Mouse (Mus musculus): ENCODE results near the gene Piezo1. TPM values are rescaled to one million over a fixed set of nuclear protein-coding genes. Genes with fewer than 3 reads are reported as not detected.
A peak's percentile ranks its signal among the peaks of the same experiment; 100 is the strongest.

The Piezo1 gene
- polyA plus RNA-seq, 1 experiment: 6.8 TPM

GRCm38 (mm10) chr8:122569996-122570395 is 18.9 kb upstream of the Piezo1 start:
- Histone ChIP-seq H3K27me3 (ENCODE audit: control insufficient read depth, insufficient read depth, low read length) (no peaks in the 10 kb centered on the region), H3K4me3 (ENCODE audit: control insufficient read depth, low read depth, low read length) (no peak overlapping the region), H3K4me1 (ENCODE audit: control insufficient read depth, insufficient read depth, low read length) (peaks cover 23% of the 10 kb centered on the region), H3K27ac (ENCODE audit: control insufficient read depth, insufficient read depth, low read depth, low read length) (no peak overlapping the region), H3K36me3 (ENCODE audit: control insufficient read depth, insufficient read depth, low read length) (no peaks in the 10 kb centered on the region)
- TF ChIP-seq POLR2A (IDR thresholded peaks at IDR 0.05; ENCODE audit: control insufficient read depth, low read depth, low read length): no peak
- no peak for TF ChIP-seq CTCF (IDR thresholded peaks at IDR 0.05; ENCODE audit: control insufficient read depth, insufficient read depth, insufficient replicate concordance, low read depth, low read length)

GRCm38 (mm10) chr8:122569329-122569728 is 18.2 kb upstream of the Piezo1 start:
- H3K4me3 ChIP-seq (ENCODE audit: control insufficient read depth, low read depth, low read length): no peak overlapping the region
- H3K27me3 ChIP-seq (ENCODE audit: control insufficient read depth, insufficient read depth, low read length): no peaks in the 10 kb centered on the region
- no peak overlapping the region for H3K27ac ChIP-seq (ENCODE audit: control insufficient read depth, insufficient read depth, low read depth, low read length)
- TF ChIP-seq CTCF (IDR thresholded peaks at IDR 0.05; ENCODE audit: control insufficient read depth, insufficient read depth, insufficient replicate concordance, low read depth, low read length) (no peak), POLR2A (IDR thresholded peaks at IDR 0.05; ENCODE audit: control insufficient read depth, low read depth, low read length) (no peak)
- peaks cover 28% of the 10 kb centered on the region for H3K4me1 ChIP-seq (ENCODE audit: control insufficient read depth, insufficient read depth, low read length)
- no peaks in the 10 kb centered on the region for H3K36me3 ChIP-seq (ENCODE audit: control insufficient read depth, insufficient read depth, low read length)

GRCm38 (mm10) chr8:122568881-122569309 is 17.8 kb upstream of the Piezo1 start:
- Histone ChIP-seq H3K4me3 (ENCODE audit: control insufficient read depth, low read depth, low read length) (no peak overlapping the region), H3K27ac (ENCODE audit: control insufficient read depth, insufficient read depth, low read depth, low read length) (no peak overlapping the region), H3K27me3 (ENCODE audit: control insufficient read depth, insufficient read depth, low read length) (no peaks in the 10 kb centered on the region), H3K4me1 (ENCODE audit: control insufficient read depth, insufficient read depth, low read length) (peaks cover 30% of the 10 kb centered on the region), H3K36me3 (ENCODE audit: control insufficient read depth, insufficient read depth, low read length) (no peaks in the 10 kb centered on the region)
- TF ChIP-seq CTCF (IDR thresholded peaks at IDR 0.05; ENCODE audit: control insufficient read depth, insufficient read depth, insufficient replicate concordance, low read depth, low read length): no peak
- TF ChIP-seq POLR2A (IDR thresholded peaks at IDR 0.05; ENCODE audit: control insufficient read depth, low read depth, low read length): no peak

GRCm38 (mm10) chr8:122568109-122568504 is 17.0 kb upstream of the Piezo1 start:
- H3K4me3 ChIP-seq (ENCODE audit: control insufficient read depth, low read depth, low read length): peak overlapping the region; percentile 90
- H3K36me3 ChIP-seq (ENCODE audit: control insufficient read depth, insufficient read depth, low read length): no peaks in the 10 kb centered on the region
- no peak for TF ChIP-seq POLR2A (IDR thresholded peaks at IDR 0.05; ENCODE audit: control insufficient read depth, low read depth, low read length)
- TF ChIP-seq CTCF (IDR thresholded peaks at IDR 0.05; ENCODE audit: control insufficient read depth, insufficient read depth, insufficient replicate concordance, low read depth, low read length): no peak
- peaks cover 30% of the 10 kb centered on the region for H3K4me1 ChIP-seq (ENCODE audit: control insufficient read depth, insufficient read depth, low read length)
- H3K27me3 ChIP-seq (ENCODE audit: control insufficient read depth, insufficient read depth, low read length): no peaks in the 10 kb centered on the region
- peak overlapping the region; percentile 40; the same call in 1 of the 2 replicates for H3K27ac ChIP-seq (ENCODE audit: control insufficient read depth, insufficient read depth, low read depth, low read length)

GRCm38 (mm10) chr8:122567361-122568108 is 16.4 kb upstream of the Piezo1 start, which contains the start of gene Cdt1:
Gene Cdt1 (plus strand): TSS chr8:122568015.
- no peaks in the 10 kb centered on the region for H3K27me3 ChIP-seq (ENCODE audit: control insufficient read depth, insufficient read depth, low read length)
- H3K4me1 ChIP-seq (ENCODE audit: control insufficient read depth, insufficient read depth, low read length): peaks cover 30% of the 10 kb centered on the region
- no peaks in the 10 kb centered on the region for H3K36me3 ChIP-seq (ENCODE audit: control insufficient read depth, insufficient read depth, low read length)
- H3K4me3 ChIP-seq (ENCODE audit: control insufficient read depth, low read depth, low read length): peak within 1 kb of the TSS; percentile 90
- H3K27ac ChIP-seq (ENCODE audit: control insufficient read depth, insufficient read depth, low read depth, low read length): peak within 1 kb of the TSS; percentile 51
- no peak for TF ChIP-seq CTCF (IDR thresholded peaks at IDR 0.05; ENCODE audit: control insufficient read depth, insufficient read depth, insufficient replicate concordance, low read depth, low read length)
- no peak for TF ChIP-seq POLR2A (IDR thresholded peaks at IDR 0.05; ENCODE audit: control insufficient read depth, low read depth, low read length)

GRCm38 (mm10) chr8:122566766-122567165 is 15.6 kb upstream of the Piezo1 start:
- TF ChIP-seq CTCF (IDR thresholded peaks at IDR 0.05; ENCODE audit: control insufficient read depth, insufficient read depth, insufficient replicate concordance, low read depth, low read length): no peak
- TF ChIP-seq POLR2A (IDR thresholded peaks at IDR 0.05; ENCODE audit: control insufficient read depth, low read depth, low read length): no peak
- no peak overlapping the region for H3K4me3 ChIP-seq (ENCODE audit: control insufficient read depth, low read depth, low read length)
- H3K4me1 ChIP-seq (ENCODE audit: control insufficient read depth, insufficient read depth, low read length): peaks cover 30% of the 10 kb centered on the region
- no peaks in the 10 kb centered on the region for H3K36me3 ChIP-seq (ENCODE audit: control insufficient read depth, insufficient read depth, low read length)
- H3K27ac ChIP-seq (ENCODE audit: control insufficient read depth, insufficient read depth, low read depth, low read length): no peak overlapping the region; the same call in 1 of the 2 replicates
- no peaks in the 10 kb centered on the region for H3K27me3 ChIP-seq (ENCODE audit: control insufficient read depth, insufficient read depth, low read length)

GRCm38 (mm10) chr8:122564363-122565352 is 13.5 kb upstream of the Piezo1 start:
- TF ChIP-seq CTCF (IDR thresholded peaks at IDR 0.05; ENCODE audit: control insufficient read depth, insufficient read depth, insufficient replicate concordance, low read depth, low read length) (no peak), POLR2A (IDR thresholded peaks at IDR 0.05; ENCODE audit: control insufficient read depth, low read depth, low read length) (no peak; the same call in 1 of the 2 replicates)

More at GRCm38 (mm10) chr8:122564363-122565352, 13.5 kb upstream of the Piezo1 start:
- Histone ChIP-seq H3K27me3 (ENCODE audit: control insufficient read depth, insufficient read depth, low read length) (no peaks in the 10 kb centered on the region), H3K27ac (ENCODE audit: control insufficient read depth, insufficient read depth, low read depth, low read length) (peak overlapping the region; percentile 77), H3K4me3 (ENCODE audit: control insufficient read depth, low read depth, low read length) (peak overlapping the region; percentile 74), H3K4me1 (ENCODE audit: control insufficient read depth, insufficient read depth, low read length) (peaks cover 30% of the 10 kb centered on the region), H3K36me3 (ENCODE audit: control insufficient read depth, insufficient read depth, low read length) (no peaks in the 10 kb centered on the region)

Measured in testis, adult 2 months (tissue).